Mouse (Mus musculus) cerebellum, adult 2 months (tissue): ENCODE measurements around the gene Tle2. TPM values are rescaled to one million over a fixed set of nuclear protein-coding genes. Genes with fewer than 3 reads are reported as not detected.
A peak's percentile ranks its signal among the peaks of the same experiment; 100 is the strongest.

Experiments
- DNase-seq, 2 experiments: peaks; one replicate each; pipeline ENCODE4 v3.0.0; 2021
- H3K27ac ChIP-seq: fragments of 200-500 bp; 2 replicates; pipeline ENCODE4 v1.5.1; 2012; ENCODE audit warnings: low read length, control low read depth, inconsistent platforms; ENCODE audit not compliant: insufficient read depth
- H3K27me3 ChIP-seq: fragments of 200-500 bp; 2 replicates; pipeline ENCODE4 v1.6.1; 2012; ENCODE audit warnings: inconsistent platforms, mild to moderate bottlenecking, low read length, moderate library complexity; ENCODE audit not compliant: control insufficient read depth, insufficient read depth
- H3K4me1 ChIP-seq: fragments of 200-500 bp; 2 replicates; pipeline ENCODE4 v1.6.1; 2011; ENCODE audit warnings: low read length; ENCODE audit not compliant: control insufficient read depth, insufficient read depth
- H3K4me3 ChIP-seq: fragments of 200-500 bp; replicated peaks from 2 replicates; pipeline ENCODE3; 2011; ENCODE audit warnings: mild to moderate bottlenecking, low read depth, low read length, control low read depth; ENCODE audit not compliant: insufficient read depth
- CTCF ChIP-seq: fragments of 200-500 bp; IDR thresholded peaks from 2 replicates; pipeline ENCODE4 v1.5.1; 2011; ENCODE audit warnings: low read depth, mild to moderate bottlenecking, control low read depth, low read length, moderate library complexity, borderline replicate concordance; ENCODE audit not compliant: insufficient read depth
- POLR2A ChIP-seq: fragments of 200-500 bp; IDR thresholded peaks from 2 replicates; pipeline ENCODE4 v1.6.1; 2011; ENCODE audit warnings: low read length, control low read depth, borderline replicate concordance; ENCODE audit not compliant: insufficient read depth
- WGBS: fragments of 180-500 bp; shearing (Covaris S2); methylation state at CpG from one replicate; pipeline ENCODE4 v1.1.7; 2018; 5-methylcytosine and 5-hydroxymethylcytosine counted together
- polyA plus RNA-seq: library from polyadenylated mRNA; depleted of rRNA; stranded (reverse); fragments of >200 nt; gene quantifications from 2 replicates; pipeline ENCODE4 v1.2.3, GENCODE M21; 2012

Gene Tle2
- polyA plus RNA-seq, 1 experiment, result 282 TPM

DNA sequence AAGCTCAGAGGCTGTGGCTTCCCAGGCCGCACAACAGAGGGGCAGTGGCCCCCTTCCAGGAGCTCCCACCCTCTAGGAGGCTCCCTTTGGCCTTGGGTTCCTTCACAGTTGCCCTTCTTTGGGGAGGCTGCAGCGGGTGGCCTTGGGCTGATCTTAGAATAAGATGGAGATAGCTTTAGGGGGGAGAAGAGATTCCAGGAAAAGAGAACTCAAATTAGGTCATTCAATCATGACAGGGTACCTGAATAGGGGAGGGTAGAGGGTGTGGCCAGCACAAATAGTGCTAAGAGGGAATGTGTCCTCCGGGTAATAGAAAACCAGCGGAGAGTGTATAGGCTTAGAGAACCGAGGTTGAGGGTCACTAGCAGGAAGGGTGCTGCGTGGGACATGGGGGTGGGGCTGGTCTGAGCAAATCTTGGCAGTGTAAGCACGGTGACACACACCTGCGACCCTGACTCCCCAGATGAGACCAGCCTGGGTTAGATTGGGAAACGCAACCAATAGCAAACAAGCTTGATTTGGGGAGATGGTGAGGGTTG is 2.2 kb upstream of the Tle2 start:
- peak overlapping the region; percentile 91 for H3K27ac ChIP-seq
- H3K4me1 ChIP-seq, result peaks cover 38% of the 10 kb centered on the region
- DNase-seq, result no peak

DNA sequence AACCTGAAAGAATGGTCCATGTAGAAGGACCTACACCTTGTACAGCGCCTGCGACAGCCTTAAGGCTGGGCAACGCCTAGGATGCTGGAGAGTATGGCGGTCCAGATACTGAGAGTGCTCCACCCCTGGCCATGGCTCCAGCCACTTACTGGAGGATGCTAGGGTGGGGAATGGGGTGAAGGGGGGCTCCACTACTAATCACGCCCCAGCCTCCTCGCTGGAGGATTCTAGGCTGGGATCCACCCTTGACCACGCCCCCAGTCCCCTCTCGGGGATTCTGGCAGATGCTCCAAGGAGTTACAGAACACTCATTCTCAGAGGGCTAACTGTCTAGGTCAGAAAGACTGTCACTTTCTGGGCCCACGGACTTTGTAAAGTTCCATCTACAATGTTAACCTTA is 1.4 kb upstream of the Tle2 start:
- TF ChIP-seq CTCF (no peak), POLR2A (no peak)
- Histone ChIP-seq H3K27ac (no peak overlapping the region), H3K27me3 (no peaks in the 10 kb centered on the region), H3K4me3 (no peak overlapping the region), H3K4me1 (peaks cover 46% of the 10 kb centered on the region)
- 47% methylated on average over 9 of the region's 9 CpGs for WGBS
- DNase-seq, result no peak

More for the DNA sequence above, 2.2 kb upstream of the Tle2 start:
- WGBS, result 11% methylated on average over 9 of the region's 9 CpGs
- Histone ChIP-seq H3K4me3 (peak overlapping the region; percentile 84), H3K27me3 (no peaks in the 10 kb centered on the region)
- TF ChIP-seq POLR2A (no peak), CTCF (no peak)

- Histone ChIP-seq H3K4me3 (peak overlapping the region; percentile 93), H3K27me3 (no peaks in the 10 kb centered on the region), H3K27ac (peak overlapping the region; percentile 93), H3K4me1 (peaks cover 50% of the 10 kb centered on the region)
- WGBS, result under 1% methylated on average over 30 of the region's 30 CpGs
- DNase-seq, result peak; percentile 74 to 78
- TF ChIP-seq POLR2A (peak; percentile 44; the same call in 1 of the 2 replicates), CTCF (no peak)
Observed at GRCm38 (mm10) chr10:81575208-81575631, 859 bp downstream of the Tle2 start.

DNA sequence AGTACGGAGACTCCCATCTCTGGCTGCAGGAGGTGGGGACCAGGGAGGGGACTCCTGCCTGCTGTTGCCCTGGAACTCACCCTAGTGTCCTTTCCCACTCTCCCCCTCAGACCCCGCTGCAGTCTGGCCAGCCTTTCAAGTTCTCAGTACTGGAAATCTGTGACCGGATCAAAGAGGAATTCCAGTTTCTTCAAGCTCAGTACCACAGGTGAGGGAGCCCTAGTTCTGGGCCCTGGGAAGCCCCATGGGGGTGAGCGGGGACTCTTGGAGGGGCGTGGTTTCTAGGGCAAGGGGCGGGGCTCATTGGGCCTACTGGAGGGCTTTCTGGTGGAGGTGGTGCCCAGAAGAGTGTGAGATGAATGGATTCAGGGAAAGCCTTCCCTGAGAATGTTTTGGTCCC is 1.3 kb downstream of the Tle2 start:
- TF ChIP-seq CTCF, result no peak
- WGBS, result 1% methylated on average over 6 of the region's 6 CpGs
- Histone ChIP-seq H3K27ac (peak overlapping the region; percentile 93), H3K4me1 (peaks cover 54% of the 10 kb centered on the region), H3K4me3 (peak overlapping the region; percentile 93), H3K27me3 (no peaks in the 10 kb centered on the region)
- DNase-seq, result peak; percentile 56 to 64

DNA sequence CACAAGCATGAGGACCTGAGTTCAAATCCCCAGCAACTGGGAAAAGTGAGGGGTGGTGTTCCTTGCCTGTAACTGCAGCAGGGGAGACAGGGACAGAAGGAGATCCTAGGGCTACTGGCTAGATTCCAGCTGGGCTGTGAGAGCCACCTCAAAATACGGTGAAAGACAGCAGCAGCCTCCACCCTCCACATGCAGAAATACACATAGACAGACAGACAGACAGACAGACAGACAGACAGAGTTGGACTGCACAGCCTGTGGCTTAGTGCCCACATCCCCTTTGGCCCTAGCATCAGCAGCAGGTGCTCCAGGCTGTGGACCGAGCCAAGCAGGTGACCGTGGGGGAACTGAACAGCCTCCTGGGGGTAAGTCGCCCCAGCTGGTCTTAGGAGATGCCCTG is 5.6 kb downstream of the Tle2 start:
- Histone ChIP-seq H3K4me1 (peaks cover 41% of the 10 kb centered on the region), H3K4me3 (peak overlapping the region; percentile 3), H3K27me3 (no peaks in the 10 kb centered on the region), H3K27ac (peak overlapping the region; percentile 43)
- no peak for TF ChIP-seq CTCF
- TF ChIP-seq POLR2A, result no peak
- peak; percentile 58 to 62 for DNase-seq
- 6% methylated on average over 4 of the region's 4 CpGs for WGBS

- Histone ChIP-seq H3K4me3 (no peak overlapping the region), H3K27me3 (no peaks in the 10 kb centered on the region), H3K27ac (no peak overlapping the region), H3K4me1 (peaks cover 41% of the 10 kb centered on the region)
- DNase-seq, result no peak
- no peak for TF ChIP-seq POLR2A
- no peak for TF ChIP-seq CTCF
- 41% methylated on average over 25 of the region's 25 CpGs for WGBS
Observed at GRCm38 (mm10) chr10:81580441-81581070, 6.2 kb downstream of the Tle2 start.

GRCm38 (mm10) chr10:81583347-81583746 is 9.0 kb downstream of the Tle2 start:
- H3K27me3 ChIP-seq, result no peaks in the 10 kb centered on the region
- whole genome bisulfite sequencing, result 47% methylated on average over 6 of the region's 6 CpGs
- no peak overlapping the region for H3K27ac ChIP-seq
- no peak overlapping the region for H3K4me3 ChIP-seq
- no peak for TF ChIP-seq POLR2A
- no peak for TF ChIP-seq CTCF
- peaks cover 22% of the 10 kb centered on the region for H3K4me1 ChIP-seq
- no peak for DNase-seq

- no peak for TF ChIP-seq CTCF
- no peak for TF ChIP-seq POLR2A
- DNase-seq, result peak in 1 of 2 experiments; percentile 14
- H3K4me3 ChIP-seq, result no peak overlapping the region
- WGBS, result 72% methylated on average over 7 of the region's 7 CpGs
- H3K27ac ChIP-seq, result no peak overlapping the region
- peaks cover 22% of the 10 kb centered on the region for H3K4me1 ChIP-seq
- H3K27me3 ChIP-seq, result no peaks in the 10 kb centered on the region
Observed at GRCm38 (mm10) chr10:81588739-81589138, 14.4 kb downstream of the Tle2 start.
